Mouse (Mus musculus) neural tube, embryonic 14.5 days (tissue): ENCODE data around the gene Ist1. TPM values are rescaled to one million over a fixed set of nuclear protein-coding genes. Genes with fewer than 3 reads are reported as not detected.

ENCODE experiments used
- ATAC-seq: fragments of 200-750 bp; cut with Nextera tagmentation; 2 replicates; pipeline ENCODE4 v1.8.0; 2017; ENCODE audit warnings: low read depth, mild to moderate bottlenecking, moderate TSS enrichment, moderate library complexity
- H3K27ac ChIP-seq: fragments of 300-500 bp; sonication (generic); 2 replicates; pipeline ENCODE4 v1.5.1; 2014; ENCODE audit warnings: low read depth, mild to moderate bottlenecking, control low read depth, low read length, moderate library complexity, mixed read lengths
- H3K27me3 ChIP-seq: fragments of 300-500 bp; sonication (generic); 2 replicates; pipeline ENCODE4 v1.6.1; 2014; ENCODE audit warnings: low read length; ENCODE audit not compliant: control insufficient read depth, insufficient read depth
- H3K36me3 ChIP-seq: fragments of 300-500 bp; sonication (generic); 2 replicates; pipeline ENCODE4 v1.6.1; 2014; ENCODE audit warnings: low read length, mixed read lengths; ENCODE audit not compliant: control insufficient read depth, insufficient read depth
- H3K4me1 ChIP-seq: fragments of 300-500 bp; sonication (generic); 2 replicates; pipeline ENCODE4 v1.6.1; 2014; ENCODE audit warnings: low read length; ENCODE audit not compliant: control insufficient read depth, insufficient read depth
- H3K4me2 ChIP-seq: fragments of 300-500 bp; sonication (generic); 2 replicates; pipeline ENCODE4 v1.6.1; 2014; ENCODE audit warnings: mild to moderate bottlenecking, low read depth, low read length, control low read depth
- H3K4me3 ChIP-seq: fragments of 300-500 bp; sonication (generic); 2 replicates; pipeline ENCODE4 v1.5.1; 2014; ENCODE audit warnings: low read depth, low read length, control low read depth, mixed read lengths
- H3K9ac ChIP-seq: fragments of 300-500 bp; sonication (generic); replicated peaks from 2 replicates; pipeline ENCODE4 v1.6.1; 2014; ENCODE audit warnings: low read depth, mild to moderate bottlenecking, control low read depth, low read length, mixed read lengths
- H3K9me3 ChIP-seq: fragments of 300-500 bp; sonication (generic); 2 replicates; pipeline ENCODE4 v1.6.1; 2016; ENCODE audit warnings: low read length; ENCODE audit not compliant: control insufficient read depth
- WGBS: fragments of 180-500 bp; shearing (Covaris S2); extraction: QIAGEN DNeasy Blood & Tissue Kit; methylation state at CpG from one replicate; pipeline ENCODE4 v1.1.7; 2014; 5-methylcytosine and 5-hydroxymethylcytosine counted together
- polyA plus RNA-seq: library from polyadenylated mRNA; unstranded; fragments of >200 nt; fragmentation: Nextera tagmentation; extraction: Ambion mirVana; gene quantifications from 2 replicates; pipeline ENCODE4 v1.2.1, GENCODE M21; 2014

The Ist1 gene
- polyA plus RNA-seq, 1 experiment from 2014 or later: 179 TPM

- Histone ChIP-seq H3K4me1 (peaks cover 23% of the 10 kb centered on the region), H3K27me3 (no peaks in the 10 kb centered on the region), H3K9ac (no peak overlapping the region), H3K4me3 (no peak overlapping the region), H3K9me3 (no peaks in the 10 kb centered on the region), H3K4me2 (no peak overlapping the region; the same call in 1 of the 2 replicates), H3K36me3 (peaks cover 50% of the 10 kb centered on the region), H3K27ac (no peak overlapping the region)
- 96% methylated on average over 4 of the region's 4 CpGs for WGBS
- no peak for ATAC-seq
Measured at GRCm38 (mm10) chr8:109707921-109708320, 14.9 kb upstream of the Ist1 start.

- no peak for ATAC-seq
- peak overlapping the region; percentile 99 for H3K4me3 ChIP-seq
- H3K27me3 ChIP-seq: no peaks in the 10 kb centered on the region
- no peak overlapping the region for H3K27ac ChIP-seq
- no peaks in the 10 kb centered on the region for H3K9me3 ChIP-seq
- peak overlapping the region; percentile 99; the same call in 1 of the 2 replicates for H3K9ac ChIP-seq
- H3K36me3 ChIP-seq: peaks cover 40% of the 10 kb centered on the region
- WGBS: 17% methylated on average over 2 of the region's 2 CpGs
- peak overlapping the region; percentile 91 for H3K4me2 ChIP-seq
- peaks cover 23% of the 10 kb centered on the region for H3K4me1 ChIP-seq
Measured at GRCm38 (mm10) chr8:109706874-109707237, 13.8 kb upstream of the Ist1 start.

- Histone ChIP-seq H3K9me3 (no peaks in the 10 kb centered on the region), H3K4me2 (peak overlapping the region; percentile 91), H3K9ac (peak overlapping the region; percentile 99), H3K27ac (peak overlapping the region; percentile 97), H3K27me3 (no peaks in the 10 kb centered on the region), H3K36me3 (peaks cover 34% of the 10 kb centered on the region), H3K4me3 (peak overlapping the region; percentile 99), H3K4me1 (peaks cover 23% of the 10 kb centered on the region)
- 1% methylated on average over 25 of the region's 30 CpGs for WGBS
- peak; percentile 52 for ATAC-seq
Measured at GRCm38 (mm10) chr8:109706076-109706873, 13.2 kb upstream of the Ist1 start.

GRCm38 (mm10) chr8:109705320-109706075 is 12.4 kb upstream of the Ist1 start, which contains the start of gene Zfp821:
Zfp821 (plus strand) TSS chr8:109705546.
- ATAC-seq: peak; percentile 83

GRCm38 (mm10) chr8:109704565-109705319 is 11.7 kb upstream of the Ist1 start:
- ATAC-seq: peak; percentile 21
- Histone ChIP-seq H3K4me1 (peaks cover 23% of the 10 kb centered on the region), H3K27me3 (no peaks in the 10 kb centered on the region), H3K4me3 (peak overlapping the region; percentile 99), H3K9ac (peak overlapping the region; percentile 99; the same call in 1 of the 2 replicates), H3K4me2 (peak overlapping the region; percentile 73), H3K9me3 (no peaks in the 10 kb centered on the region), H3K36me3 (peaks cover 19% of the 10 kb centered on the region), H3K27ac (peak overlapping the region; percentile 97)
- 11% methylated on average over 24 of the region's 24 CpGs for WGBS

More at GRCm38 (mm10) chr8:109705320-109706075, 12.4 kb upstream of the Ist1 start, which contains the start of gene Zfp821:
- H3K4me1 ChIP-seq: peaks cover 23% of the 10 kb centered on the region
- H3K36me3 ChIP-seq: peaks cover 26% of the 10 kb centered on the region
- H3K4me2 ChIP-seq: peak within 1 kb of the TSS; percentile 91
- H3K4me3 ChIP-seq: peak within 1 kb of the TSS; percentile 99
- under 1% methylated on average over 69 of the region's 100 CpGs for WGBS
- no peaks in the 10 kb centered on the region for H3K9me3 ChIP-seq
- H3K9ac ChIP-seq: peak within 1 kb of the TSS; percentile 99
- H3K27ac ChIP-seq: peak within 1 kb of the TSS; percentile 97
- no peaks in the 10 kb centered on the region for H3K27me3 ChIP-seq

- no peak for ATAC-seq
- H3K4me3 ChIP-seq: no peak overlapping the region
- 82% methylated on average over 3 of the region's 3 CpGs for WGBS
Measured at GRCm38 (mm10) chr8:109698477-109698876, 5.4 kb upstream of the Ist1 start.

GRCm38 (mm10) chr8:109697754-109698153 is 4.7 kb upstream of the Ist1 start:
- Histone ChIP-seq H3K4me1 (peaks cover 3% of the 10 kb centered on the region; the same call in 1 of the 2 replicates), H3K4me3 (no peak overlapping the region), H3K9me3 (no peaks in the 10 kb centered on the region), H3K4me2 (no peak overlapping the region), H3K9ac (no peak overlapping the region), H3K27me3 (no peaks in the 10 kb centered on the region), H3K36me3 (no peaks in the 10 kb centered on the region), H3K27ac (no peak overlapping the region)
- WGBS: 69% methylated on average over 1 of the region's 1 CpGs
- no peak for ATAC-seq

More at GRCm38 (mm10) chr8:109698477-109698876, 5.4 kb upstream of the Ist1 start:
- Histone ChIP-seq H3K27ac (no peak overlapping the region), H3K9ac (no peak overlapping the region), H3K4me2 (no peak overlapping the region), H3K36me3 (no peaks in the 10 kb centered on the region), H3K9me3 (no peaks in the 10 kb centered on the region), H3K27me3 (no peaks in the 10 kb centered on the region), H3K4me1 (peaks cover 3% of the 10 kb centered on the region; the same call in 1 of the 2 replicates)

- ATAC-seq: no peak
- Histone ChIP-seq H3K9me3 (no peaks in the 10 kb centered on the region), H3K4me1 (peaks cover 19% of the 10 kb centered on the region; the same call in 1 of the 2 replicates), H3K36me3 (no peaks in the 10 kb centered on the region), H3K9ac (no peak overlapping the region), H3K27me3 (no peaks in the 10 kb centered on the region), H3K27ac (no peak overlapping the region), H3K4me3 (no peak overlapping the region), H3K4me2 (peak overlapping the region; percentile 68; the same call in 1 of the 2 replicates)
- WGBS: 48% methylated on average over 6 of the region's 6 CpGs
Measured at GRCm38 (mm10) chr8:109694154-109694553, 1.1 kb upstream of the Ist1 start.
